Mouse (Mus musculus): ENCODE measurements around the gene Ptprk.

- no peak for TF ChIP-seq CTCF (conservative IDR thresholded peaks at IDR 0.05; ENCODE audit: low read length)
- no peak for TF ChIP-seq POU5F1 (IDR thresholded peaks at IDR 0.05; ENCODE audit: borderline replicate concordance, low read length)
- TF ChIP-seq NANOG (IDR thresholded peaks at IDR 0.05; ENCODE audit: borderline replicate concordance, low read length), result no peak
These were observed 107.5 kb downstream of the Ptprk start for GRCm38 (mm10) chr10:28182081-28182480.

All from E14TG2a.4 (cell line).